Mouse (Mus musculus): ENCODE data around the gene 4930568D16Rik.

GRCm38 (mm10) chr2:35320399-35320798, 47.1 kb downstream of the 4930568D16Rik start:
- TF ChIP-seq POLR2A (IDR thresholded peaks at IDR 0.05; ENCODE audit: insufficient read depth, low read depth, low read length): no peak
- TF ChIP-seq CTCF (IDR thresholded peaks at IDR 0.05; ENCODE audit: insufficient read depth, low read depth, low read length): no peak
